Mouse (Mus musculus) thymus, postnatal 36 days (tissue): ENCODE results near the gene Ssrp1.

Source experiments
- DNase-seq, 2 experiments: peaks; one replicate each; pipeline ENCODE4 v3.0.0; 2022; ENCODE audit warnings: mixed read lengths in 2 of 2

Ssrp1 gene

GRCm38 (mm10) chr2:85037047-85038026 is at the start of gene Ssrp1, which contains the start of gene P2rx3:
Gene Ssrp1, plus strand, starts transcription at chr2:85037234.
Gene P2rx3, minus strand, starts transcription at chr2:85037462.
- DNase-seq = peak; percentile 89 to 90

- DNase-seq = no peak
Measured at GRCm38 (mm10) chr2:84987930-84988329, 49.1 kb upstream of the Ssrp1 start, which contains the start of gene Prg3. Gene Prg3, plus strand, starts transcription at chr2:84988215.

GRCm38 (mm10) chr2:84996376-84996775 is 40.7 kb upstream of the Ssrp1 start:
- no peak for DNase-seq

GRCm38 (mm10) chr2:84999486-85000181 is 37.4 kb upstream of the Ssrp1 start:
- DNase-seq = no peak

GRCm38 (mm10) chr2:85001497-85001896 is 35.5 kb upstream of the Ssrp1 start:
- DNase-seq = no peak

- DNase-seq = no peak
Measured at GRCm38 (mm10) chr2:85002575-85002974, 34.5 kb upstream of the Ssrp1 start.

GRCm38 (mm10) chr2:85004341-85004740 is 32.7 kb upstream of the Ssrp1 start:
- DNase-seq = no peak

GRCm38 (mm10) chr2:85006600-85006999 is 30.4 kb upstream of the Ssrp1 start:
- no peak for DNase-seq

- no peak for DNase-seq
Measured at GRCm38 (mm10) chr2:85007729-85008128, 29.3 kb upstream of the Ssrp1 start.

- DNase-seq = no peak
Measured at GRCm38 (mm10) chr2:85009212-85009611, 27.8 kb upstream of the Ssrp1 start.

- DNase-seq = no peak
Measured at GRCm38 (mm10) chr2:85011906-85012604, 25.0 kb upstream of the Ssrp1 start.

- DNase-seq = no peak
Measured at GRCm38 (mm10) chr2:85012679-85013078, 24.4 kb upstream of the Ssrp1 start.

GRCm38 (mm10) chr2:85013826-85014587 is 23.0 kb upstream of the Ssrp1 start:
- no peak for DNase-seq

- no peak for DNase-seq
Measured at GRCm38 (mm10) chr2:85014588-85014982, 22.4 kb upstream of the Ssrp1 start.

GRCm38 (mm10) chr2:85022043-85022442 is 15.0 kb upstream of the Ssrp1 start:
- no peak for DNase-seq

GRCm38 (mm10) chr2:85026178-85026577 is 10.9 kb upstream of the Ssrp1 start:
- DNase-seq = no peak

- no peak for DNase-seq
Measured at GRCm38 (mm10) chr2:85027281-85027680, 9.8 kb upstream of the Ssrp1 start.

GRCm38 (mm10) chr2:85029897-85030296 is 7.1 kb upstream of the Ssrp1 start:
- no peak for DNase-seq

- DNase-seq = no peak
Measured at GRCm38 (mm10) chr2:85030989-85031388, 6.0 kb upstream of the Ssrp1 start.

GRCm38 (mm10) chr2:85033121-85033520 is 3.9 kb upstream of the Ssrp1 start:
- DNase-seq = no peak

- no peak for DNase-seq
Measured at GRCm38 (mm10) chr2:85034169-85034568, 2.9 kb upstream of the Ssrp1 start.

GRCm38 (mm10) chr2:85036507-85037046 is 457 bp upstream of the Ssrp1 start:
- no peak for DNase-seq
